Mouse (Mus musculus): ENCODE data around the gene Erp27. TPM values are rescaled to one million over a fixed set of nuclear protein-coding genes. Genes with fewer than 3 reads are reported as not detected.
"Not testable (repeated sequence)": the region's sequence is repeated elsewhere in the genome, so short reads cannot be mapped to it uniquely, and the experiment has no call there.

Erp27 gene
- total RNA-seq, 2 experiments from 2014 or later = 0.26 TPM; not detected in 1

GRCm38 (mm10) chr6:136906937-136907293, 15.1 kb downstream of the Erp27 start:
- DNase-seq = no peak

GRCm38 (mm10) chr6:136906283-136906936, 15.6 kb downstream of the Erp27 start:
- DNase-seq = no peak

GRCm38 (mm10) chr6:136903885-136904470, 18.0 kb downstream of the Erp27 start:
- no peak for DNase-seq

- no peak for DNase-seq
These were observed 19.5 kb downstream of the Erp27 start for GRCm38 (mm10) chr6:136902527-136902926.

DNA sequence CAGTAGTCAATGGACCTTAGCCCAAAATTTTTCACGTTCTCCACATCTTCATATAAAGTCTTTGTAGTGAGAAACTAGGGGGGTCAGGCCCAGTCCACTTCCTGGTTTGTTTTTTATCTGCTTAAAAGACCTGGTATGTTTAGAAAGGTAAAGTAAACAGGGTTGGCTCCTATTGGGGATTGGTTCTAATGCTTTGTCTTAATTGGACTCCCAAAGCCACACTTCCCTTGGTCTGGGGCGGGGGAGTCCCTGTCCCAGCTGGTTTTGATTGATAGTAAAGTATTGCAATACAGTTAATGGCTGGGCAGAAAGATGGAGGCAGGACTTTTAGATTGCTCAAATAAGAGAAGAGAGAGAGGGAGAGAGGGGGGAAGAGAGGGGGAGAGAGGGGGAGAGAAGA, 21.0 kb downstream of the Erp27 start:
- DNase-seq = no peak

DNA sequence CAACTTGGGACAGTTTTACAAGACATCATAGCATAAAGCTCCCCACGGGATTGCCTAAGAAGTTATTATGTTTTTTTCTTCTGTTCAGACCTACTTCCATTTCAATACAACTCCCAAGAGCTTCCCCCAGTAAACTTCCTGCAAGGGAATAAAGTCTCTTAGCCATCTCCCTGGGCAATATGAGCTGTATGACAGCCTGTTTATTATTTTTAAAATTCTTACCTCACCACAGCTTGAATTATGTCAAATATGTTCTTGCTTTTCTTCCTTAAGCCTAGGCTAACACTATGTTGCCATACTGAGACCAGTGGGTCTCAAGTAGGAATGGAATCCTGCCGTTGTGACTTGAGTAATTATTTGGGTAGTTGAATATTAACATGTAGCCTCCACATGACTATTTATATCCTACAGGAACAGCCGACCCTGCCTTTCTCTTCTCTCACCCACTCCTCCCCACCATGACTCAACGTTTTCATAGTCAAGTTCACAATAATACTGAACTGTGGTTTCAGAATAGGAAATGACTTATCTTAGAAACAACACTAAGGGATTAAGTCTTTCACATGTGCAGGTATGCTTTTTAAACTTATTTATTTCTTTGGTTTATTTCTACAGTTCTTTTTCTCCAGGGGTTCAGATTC, 21.5 kb downstream of the Erp27 start:
- no peak for DNase-seq

DNA sequence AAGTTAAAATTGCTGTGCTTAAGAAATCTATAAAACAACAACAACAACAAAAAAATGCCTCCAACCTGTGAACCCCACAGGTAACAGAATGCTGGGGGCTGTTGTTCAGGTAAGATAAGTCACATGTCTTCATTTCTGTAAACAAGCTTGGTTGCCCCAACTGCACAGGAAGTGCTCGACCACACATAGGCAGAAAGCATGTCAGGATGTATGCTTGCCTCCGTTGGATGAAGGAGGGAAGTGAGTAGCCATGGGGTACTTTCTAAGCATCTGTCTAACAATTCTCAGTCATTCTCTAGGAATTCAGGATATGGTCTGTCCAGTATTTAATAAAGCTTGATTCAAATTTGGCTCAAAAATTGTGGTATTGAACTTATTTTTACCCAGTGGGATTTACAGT, 23.0 kb downstream of the Erp27 start:
- DNase-seq = no peak

- DNase-seq = no peak
These were observed 23.8 kb downstream of the Erp27 start for GRCm38 (mm10) chr6:136898222-136898621.

DNA sequence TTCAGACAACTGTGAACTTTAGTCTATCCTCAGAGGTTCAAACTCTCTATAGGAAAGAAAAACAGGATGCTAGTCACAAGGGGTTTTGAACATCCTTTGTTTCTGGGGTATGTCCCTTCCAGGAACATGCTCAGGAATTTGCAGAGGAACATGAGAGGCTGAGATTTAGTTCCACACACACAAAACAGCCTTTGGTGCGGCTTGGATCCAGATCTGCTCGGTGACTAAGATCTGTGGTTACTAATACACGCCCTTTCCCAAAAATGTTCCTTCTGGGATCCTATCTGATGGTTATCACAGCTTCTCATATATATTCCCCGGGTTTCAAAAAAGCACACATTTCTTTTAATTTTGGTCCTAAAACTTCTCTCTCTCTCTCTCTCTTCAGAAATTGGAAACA, 24.2 kb downstream of the Erp27 start:
- no peak for DNase-seq

DNA sequence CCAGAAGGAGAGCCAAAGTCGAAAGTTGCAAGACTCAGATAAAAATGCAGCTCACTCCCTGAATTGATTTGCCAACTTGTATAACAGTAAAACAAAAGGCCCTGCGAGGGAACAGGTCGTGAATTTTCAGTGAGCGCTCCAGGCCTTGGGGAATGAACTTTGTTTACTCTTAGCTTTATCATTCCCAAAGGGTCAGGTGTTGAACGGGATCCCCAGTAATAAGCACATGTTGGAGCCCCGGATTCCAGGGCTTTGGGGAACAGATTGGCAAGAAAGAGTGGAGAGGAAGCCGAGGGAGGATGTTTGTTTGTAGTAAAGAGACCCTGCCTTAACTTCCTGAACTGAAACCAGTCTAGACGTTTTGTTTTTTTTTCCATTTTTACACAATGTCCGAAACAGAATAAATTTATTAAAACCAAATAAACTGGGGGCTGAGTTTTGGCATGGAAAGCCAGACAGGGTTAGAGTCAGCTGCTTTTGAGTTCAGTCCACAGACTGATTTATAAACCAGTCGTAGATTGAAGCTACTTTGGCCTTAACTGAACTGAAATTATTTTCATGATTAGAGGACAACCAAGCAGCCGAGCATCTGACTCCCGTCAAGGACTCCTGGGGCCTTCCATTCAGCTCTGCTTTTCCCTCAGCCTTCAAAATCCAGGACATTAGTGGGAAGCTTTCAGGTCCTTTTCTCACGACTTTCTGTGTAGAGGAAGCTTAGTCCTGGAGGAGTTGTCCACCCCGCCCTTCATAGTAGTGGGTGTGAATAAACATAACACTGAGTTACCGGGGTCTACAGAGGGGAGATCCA, 27.2 kb downstream of the Erp27 start:
- DNase-seq = no peak

DNA sequence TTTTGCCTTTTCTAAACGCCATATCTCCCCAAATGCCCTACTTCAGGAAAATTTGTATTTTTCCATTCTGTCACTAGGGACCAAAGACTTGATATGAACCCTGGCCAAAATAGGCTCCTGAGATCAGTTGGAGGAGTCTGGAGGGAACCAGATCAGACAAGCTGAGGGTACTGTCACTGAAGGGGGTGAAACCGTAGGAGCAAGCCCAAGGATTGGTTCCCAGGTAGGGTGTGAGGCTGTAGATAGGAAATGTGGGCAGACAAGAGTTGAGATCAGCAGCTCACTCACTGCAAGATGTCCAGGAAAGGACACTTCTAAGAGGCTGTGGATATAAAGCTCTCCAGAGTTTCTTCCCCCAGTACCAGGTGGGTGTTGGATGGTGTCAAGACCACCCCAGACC, 30.0 kb downstream of the Erp27 start:
- DNase-seq = no peak

DNA sequence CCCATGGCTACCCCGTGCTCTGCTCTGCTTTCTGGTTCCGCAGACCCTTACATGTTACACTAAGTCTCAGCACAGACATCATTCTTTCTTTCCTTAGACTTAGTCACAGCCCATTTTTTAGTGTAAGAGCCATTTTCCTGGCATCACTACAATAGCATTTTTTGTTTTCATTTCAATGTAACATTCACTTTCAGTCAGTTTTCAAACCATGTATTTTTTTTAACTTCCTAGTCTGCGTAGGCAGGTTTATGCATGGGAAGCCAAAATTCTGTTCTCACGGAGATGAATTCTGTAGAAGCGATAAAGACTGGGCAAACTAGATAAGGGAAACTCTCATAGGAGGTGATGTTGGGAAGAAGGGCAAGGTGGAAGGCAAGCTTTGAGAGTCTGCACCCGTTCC, 32.4 kb downstream of the Erp27 start:
- DNase-seq = no peak

GRCm38 (mm10) chr6:136889067-136889466, 32.9 kb downstream of the Erp27 start:
- DNase-seq = peak; percentile 41 to 51

DNA sequence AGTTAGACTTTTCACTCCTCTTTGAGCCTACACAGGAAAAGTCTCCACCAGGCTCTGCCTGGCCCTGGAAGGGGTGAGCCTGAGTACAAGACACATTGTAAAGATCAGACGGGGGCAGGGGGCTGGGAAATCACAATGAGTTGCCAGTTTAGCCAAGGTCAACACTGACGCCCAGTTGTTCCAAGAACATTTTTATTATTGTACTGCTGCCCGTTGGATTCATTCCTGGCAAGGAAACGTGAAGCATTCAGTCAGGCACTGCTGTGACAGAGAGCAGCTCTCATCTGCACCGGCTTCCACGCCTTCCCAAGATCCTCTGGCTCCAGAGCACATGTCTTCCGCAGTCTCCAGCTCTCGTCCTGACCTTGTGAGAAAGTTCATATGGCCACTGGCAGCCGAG, 34.1 kb downstream of the Erp27 start:
- DNase-seq = peak; percentile 66 to 74

GRCm38 (mm10) chr6:136884766-136885165, 37.2 kb downstream of the Erp27 start:
- DNase-seq = not testable (repeated sequence)

- no peak for DNase-seq
These were observed 38.0 kb downstream of the Erp27 start for GRCm38 (mm10) chr6:136883961-136884360.

GRCm38 (mm10) chr6:136883431-136883915, 38.5 kb downstream of the Erp27 start:
- no peak for DNase-seq

- no peak for DNase-seq
These were observed 40.3 kb downstream of the Erp27 start for GRCm38 (mm10) chr6:136881678-136882077.

DNA sequence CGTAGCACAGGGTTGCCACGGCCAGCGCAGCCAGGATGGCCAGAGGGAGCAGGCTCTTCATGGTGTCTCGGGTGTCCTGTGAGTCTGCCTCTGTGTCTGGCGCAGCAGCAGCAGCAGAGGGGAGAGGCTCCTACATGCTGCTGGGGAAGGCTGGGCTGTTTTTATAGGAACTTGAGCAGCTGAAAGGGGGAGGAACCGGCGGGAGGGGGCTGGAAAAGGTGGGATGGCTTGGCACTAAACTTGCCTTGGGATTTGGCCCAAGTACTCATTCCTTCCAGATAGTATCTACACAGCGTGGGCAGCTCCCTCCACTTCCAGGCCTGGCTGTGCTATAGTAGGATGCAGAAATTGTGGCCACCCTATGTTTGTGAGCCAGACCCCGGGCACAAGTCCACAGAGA, 46.3 kb downstream of the Erp27 start, which contains the start of gene Mgp:
Mgp (minus strand) TSS at position 154 of the 400 bp plus-strand sequence.
- DNase-seq = no peak

DNA sequence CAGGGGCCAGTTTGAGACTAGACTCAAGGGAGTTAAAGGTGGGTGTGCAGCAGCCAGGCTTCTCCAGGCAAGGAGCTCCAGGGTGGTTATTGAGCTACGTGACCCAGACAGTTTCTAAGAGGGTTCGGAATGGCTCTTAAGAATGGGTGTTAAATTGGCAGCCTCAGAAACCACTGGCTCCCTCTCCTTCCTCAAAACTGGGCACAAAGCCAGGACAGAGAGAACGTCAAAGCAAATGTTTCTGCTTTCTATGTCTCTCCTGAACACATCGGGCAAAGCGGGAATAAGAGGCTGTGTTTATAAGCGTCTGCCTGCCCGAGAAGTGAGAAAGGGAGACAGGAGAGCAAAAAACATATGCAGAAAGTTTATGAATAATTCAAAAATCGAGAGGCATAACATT, 47.4 kb downstream of the Erp27 start:
- DNase-seq = no peak

GRCm38 (mm10) chr6:136868921-136869320, 53.1 kb downstream of the Erp27 start:
- DNase-seq = no peak

- no peak for DNase-seq
These were observed 55.8 kb downstream of the Erp27 start for GRCm38 (mm10) chr6:136866150-136866549.

DNA sequence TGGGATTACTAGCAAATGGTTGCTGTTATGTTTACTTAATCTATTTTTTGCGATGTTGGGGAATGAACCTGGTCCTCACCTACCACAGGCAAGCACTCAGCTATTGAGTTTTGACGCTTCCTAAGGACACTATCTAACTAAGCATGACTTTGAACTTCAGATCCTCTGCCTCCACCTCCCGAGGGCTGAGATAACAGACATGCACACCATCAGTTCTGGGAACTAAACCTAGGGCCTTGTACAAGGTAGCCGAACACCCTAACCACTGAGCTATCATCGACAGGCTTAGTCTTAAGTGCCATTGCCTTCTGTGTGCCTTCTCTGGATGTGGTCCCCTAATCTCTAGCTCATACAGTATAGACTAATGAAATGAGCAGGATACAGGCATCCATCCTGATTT, 56.6 kb downstream of the Erp27 start:
- DNase-seq = no peak
